Mouse (Mus musculus) erythroblast, embryonic 14.5 days (primary cell): ENCODE results near the gene Pex14.

ENCODE experiments used
- GATA1 ChIP-seq: IDR thresholded peaks from 2 replicates; pipeline ENCODE4 v1.6.1; 2012; ENCODE audit warnings: low read length, inconsistent platforms, mixed read lengths
- TAL1 ChIP-seq: IDR thresholded peaks from 3 replicates; pipeline ENCODE4 v1.6.1; 2012; ENCODE audit warnings: low read length, inconsistent platforms, mixed read lengths

DNA sequence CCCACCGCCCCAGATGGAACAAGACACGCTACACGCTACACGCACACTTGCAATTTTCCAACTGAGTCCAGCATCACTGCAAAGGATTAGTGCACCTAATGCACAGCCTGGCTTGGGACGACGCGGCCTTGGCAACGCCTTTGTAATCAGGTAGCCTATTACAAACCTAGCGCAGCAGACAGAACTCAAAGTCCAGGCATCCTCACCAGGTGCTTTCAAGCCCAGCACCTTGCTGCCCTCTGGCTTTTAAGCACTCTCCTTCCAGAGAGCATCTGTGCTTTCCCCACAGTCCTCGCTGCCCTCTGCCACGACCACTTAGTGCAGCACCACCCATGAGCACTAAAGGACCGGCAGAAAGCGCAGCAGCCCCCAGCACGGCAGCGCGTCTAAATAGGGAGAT, 42.7 kb downstream of the Pex14 start:
- no peak for TF ChIP-seq TAL1
- TF ChIP-seq GATA1: no peak
